Comparison of ENCODE assay signal across 8 mouse cellular contexts in the genomic region with DNA sequence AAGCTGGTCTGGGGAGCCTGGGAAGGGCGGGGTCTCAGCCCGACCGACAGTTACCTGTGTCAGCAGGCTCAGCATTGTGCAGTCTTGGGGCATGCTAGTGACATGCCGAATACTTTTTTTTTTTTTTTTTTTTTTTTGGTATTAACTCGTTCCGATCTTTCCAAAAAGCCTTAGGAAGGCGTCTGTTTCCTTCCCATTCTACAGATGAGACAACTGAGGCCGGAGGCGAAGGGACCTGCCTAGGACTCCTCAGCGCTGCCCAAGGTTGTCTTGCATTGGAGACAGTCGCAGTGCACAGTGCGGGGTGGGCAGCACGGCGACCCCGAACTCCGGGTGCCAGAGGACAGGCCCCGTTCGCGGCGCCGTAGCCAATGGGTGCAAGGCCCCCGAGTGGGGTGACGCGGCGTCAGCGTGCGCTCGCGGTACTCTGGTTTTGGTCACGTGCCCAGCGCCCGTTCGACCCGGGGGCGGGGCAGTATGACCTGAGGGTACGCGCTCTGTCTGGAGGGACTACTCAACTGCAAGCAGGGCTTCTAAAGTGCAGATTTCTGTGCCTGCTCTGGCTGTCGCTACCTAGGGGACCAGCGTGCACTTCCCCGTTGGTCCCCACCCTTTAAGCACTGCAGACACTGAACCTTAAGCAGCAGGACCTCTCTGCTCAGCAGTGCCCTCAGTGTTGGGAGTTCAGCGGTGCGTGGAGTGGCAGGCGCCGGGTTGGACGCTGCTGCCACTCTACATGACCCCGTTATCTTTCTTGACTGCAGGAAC. TPM values are rescaled to one million over a fixed set of nuclear protein-coding genes. Genes with fewer than 3 reads are reported as not detected.
DNase-seq lines count a peak whose midpoint lies in the region; ATAC-seq and TF ChIP-seq lines count a peak whose summit lies in the region.

A gene (minus strand): TSS at position 113 of the 768 bp plus-strand sequence.

- peak within 1 kb of the TSS; percentile 26 for H3K4me3 ChIP-seq in forebrain, embryonic 11.5 days (ENCODE audit: low read depth, low read length)
- H3K4me3 ChIP-seq in heart, embryonic 16.5 days (ENCODE audit: low read length) = peak within 1 kb of the TSS; percentile 56
- H3K4me3 ChIP-seq in liver, embryonic 16.5 days (ENCODE audit: low read depth, low read length) = peak within 1 kb of the TSS; percentile 59
- peak within 1 kb of the TSS; percentile 27; the same call in 1 of the 2 replicates for H3K4me3 ChIP-seq in neural tube, embryonic 12.5 days
- H3K4me3 ChIP-seq in stomach, postnatal 0 days (ENCODE audit: low read depth, low read length) = peak within 1 kb of the TSS; percentile 34

- WGBS in forebrain, embryonic 11.5 days = 5% methylated on average over 46 of the region's 46 CpGs
- WGBS in heart, embryonic 16.5 days = 6% methylated on average over 46 of the region's 46 CpGs
- 2% methylated on average over 46 of the region's 46 CpGs for WGBS in liver, embryonic 16.5 days (ENCODE audit: insufficient replicate concordance)
- 7% methylated on average over 46 of the region's 46 CpGs for WGBS in neural tube, embryonic 12.5 days
- WGBS in stomach, postnatal 0 days = 3% methylated on average over 45 of the region's 46 CpGs

- TF ChIP-seq EP300 in stomach, postnatal 0 days (optimal IDR thresholded peaks at IDR 0.05) = no peak

- no peaks in the 10 kb centered on the region for H3K36me3 ChIP-seq in forebrain, embryonic 11.5 days (ENCODE audit: control insufficient read depth, insufficient read depth, low read length)
- H3K36me3 ChIP-seq in heart, embryonic 16.5 days (ENCODE audit: control insufficient read depth, insufficient read depth) = no peaks in the 10 kb centered on the region
- H3K36me3 ChIP-seq in liver, embryonic 16.5 days (ENCODE audit: control insufficient read depth, insufficient read depth) = peaks cover 9% of the 10 kb centered on the region
- peaks cover 6% of the 10 kb centered on the region; the same call in 1 of the 2 replicates for H3K36me3 ChIP-seq in neural tube, embryonic 12.5 days
- no peaks in the 10 kb centered on the region for H3K36me3 ChIP-seq in stomach, postnatal 0 days (ENCODE audit: control insufficient read depth, insufficient read depth, low read length)

- H3K27ac ChIP-seq in forebrain, embryonic 11.5 days (ENCODE audit: low read depth, low read length) = no peak within 1 kb of the TSS
- peak within 1 kb of the TSS; percentile 91 for H3K27ac ChIP-seq in heart, embryonic 16.5 days (ENCODE audit: low read length)
- H3K27ac ChIP-seq in liver, embryonic 16.5 days (ENCODE audit: low read length) = peak within 1 kb of the TSS; percentile 81
- H3K27ac ChIP-seq in neural tube, embryonic 12.5 days = no peak within 1 kb of the TSS
- H3K27ac ChIP-seq in stomach, postnatal 0 days (replicated peaks) = peak within 1 kb of the TSS; percentile 82

- peaks cover 14% of the 10 kb centered on the region for H3K4me1 ChIP-seq in forebrain, embryonic 11.5 days (replicated peaks; ENCODE audit: control insufficient read depth, insufficient read depth, low read length)
- peaks cover 34% of the 10 kb centered on the region for H3K4me1 ChIP-seq in heart, embryonic 16.5 days (ENCODE audit: control insufficient read depth, insufficient read depth, low read length)
- H3K4me1 ChIP-seq in liver, embryonic 16.5 days (ENCODE audit: control insufficient read depth, low read depth, low read length) = peaks cover 55% of the 10 kb centered on the region
- H3K4me1 ChIP-seq in neural tube, embryonic 12.5 days = peaks cover 22% of the 10 kb centered on the region
- no peaks in the 10 kb centered on the region; the same call in 1 of the 2 replicates for H3K4me1 ChIP-seq in stomach, postnatal 0 days (replicated peaks; ENCODE audit: control insufficient read depth, insufficient read depth)

- peak within 1 kb of the TSS; percentile 53 for H3K4me2 ChIP-seq in forebrain, embryonic 11.5 days (ENCODE audit: low read depth, low read length, severe bottlenecking)
- H3K4me2 ChIP-seq in heart, embryonic 16.5 days (ENCODE audit: low read depth, low read length) = peak within 1 kb of the TSS; percentile 78
- H3K4me2 ChIP-seq in liver, embryonic 16.5 days (ENCODE audit: low read depth, low read length) = peak within 1 kb of the TSS; percentile 84
- H3K4me2 ChIP-seq in neural tube, embryonic 12.5 days (replicated peaks) = peak within 1 kb of the TSS; percentile 66
- H3K4me2 ChIP-seq in stomach, postnatal 0 days (replicated peaks; ENCODE audit: low read depth) = peak within 1 kb of the TSS; percentile 65

- ATAC-seq in forebrain, embryonic 11.5 days (replicated peaks; ENCODE audit: low FRiP score) = peak; percentile 58
- peak; percentile 75 for ATAC-seq in heart, embryonic 16.5 days (replicated peaks; ENCODE audit: extremely low read depth, insufficient read depth, low FRiP score)
- ATAC-seq in liver, embryonic 16.5 days (ENCODE audit: low read depth) = peak; percentile 78
- peak; percentile 45 for ATAC-seq in neural tube, embryonic 12.5 days (ENCODE audit: low FRiP score, low read depth)
- ATAC-seq in stomach, postnatal 0 days (ENCODE audit: low FRiP score, low TSS enrichment) = peak; percentile 82

- peak; percentile 90 for DNase-seq in CD4-positive, CD25-positive, alpha-beta regulatory T cell, adult 2 months (ENCODE audit: low read depth, low spot score)
- DNase-seq in c-Kit-positive CD71-negative TER-119-negative erythroid progenitor cells, embryonic 14.5 days (ENCODE audit: low read depth) = peak; percentile 77
- peak; percentile 86 for DNase-seq in forebrain, embryonic 11.5 days (ENCODE audit: low spot score)
- peak; percentile 81 to 92 for DNase-seq in kidney, postnatal 36 days
- DNase-seq in stomach, postnatal 0 days (ENCODE audit: low spot score) = peak; percentile 88

- TF ChIP-seq CTCF in stomach, postnatal 0 days (IDR thresholded peaks at IDR 0.05; ENCODE audit: low read depth) = peak; percentile 58

- no peaks in the 10 kb centered on the region for H3K9me3 ChIP-seq in forebrain, embryonic 11.5 days (ENCODE audit: control insufficient read depth, low read length)
- no peaks in the 10 kb centered on the region for H3K9me3 ChIP-seq in heart, embryonic 16.5 days (replicated peaks; ENCODE audit: control insufficient read depth, low read length)
- H3K9me3 ChIP-seq in liver, embryonic 16.5 days (replicated peaks; ENCODE audit: control insufficient read depth, low read length) = no peaks in the 10 kb centered on the region
- no peaks in the 10 kb centered on the region for H3K9me3 ChIP-seq in neural tube, embryonic 12.5 days
- no peaks in the 10 kb centered on the region for H3K9me3 ChIP-seq in stomach, postnatal 0 days (ENCODE audit: control insufficient read depth, low read length)

- H3K27me3 ChIP-seq in forebrain, embryonic 11.5 days (ENCODE audit: control insufficient read depth, insufficient read depth, low read length) = no peaks in the 10 kb centered on the region
- H3K27me3 ChIP-seq in heart, embryonic 16.5 days (ENCODE audit: control insufficient read depth, insufficient read depth, low read length) = no peaks in the 10 kb centered on the region
- H3K27me3 ChIP-seq in liver, embryonic 16.5 days (ENCODE audit: control insufficient read depth, insufficient read depth, low read depth, low read length) = no peaks in the 10 kb centered on the region
- H3K27me3 ChIP-seq in neural tube, embryonic 12.5 days (replicated peaks) = no peaks in the 10 kb centered on the region
- H3K27me3 ChIP-seq in stomach, postnatal 0 days (ENCODE audit: control insufficient read depth, insufficient read depth, low read length) = no peaks in the 10 kb centered on the region

- peak within 1 kb of the TSS; percentile 53 for H3K9ac ChIP-seq in forebrain, embryonic 11.5 days (ENCODE audit: low read length)
- H3K9ac ChIP-seq in heart, embryonic 16.5 days (ENCODE audit: low read length) = peak within 1 kb of the TSS; percentile 69
- peak within 1 kb of the TSS; percentile 46 for H3K9ac ChIP-seq in liver, embryonic 16.5 days (ENCODE audit: low read depth, low read length)
- H3K9ac ChIP-seq in neural tube, embryonic 12.5 days = peak within 1 kb of the TSS; percentile 40; the same call in 1 of the 2 replicates
- peak within 1 kb of the TSS; percentile 45 for H3K9ac ChIP-seq in stomach, postnatal 0 days (ENCODE audit: low read length)

RNA-seq across cellular contexts. Expression of the gene that starts here (rescaled TPM):
- polyA plus RNA-seq in forebrain, embryonic 11.5 days (2014; fragmentation: Nextera tagmentation; extraction: Ambion mirVana) = 63.9 and 68.7 TPM in 2 replicates
- 36.1 and 47.0 TPM in 2 replicates for polyA plus RNA-seq in heart, embryonic 16.5 days (2015; fragmentation: Nextera tagmentation; extraction: Ambion mirVana)
- polyA plus RNA-seq in liver, embryonic 16.5 days (2015; fragmentation: Nextera tagmentation; extraction: Ambion mirVana) = 42.7 and 51.7 TPM in 2 replicates
- 50.0 and 50.9 TPM in 2 replicates for polyA plus RNA-seq in neural tube, embryonic 12.5 days (2016; fragmentation: Nextera tagmentation; extraction: Ambion mirVana)
- 44.7 and 47.9 TPM in 2 replicates for polyA plus RNA-seq in stomach, postnatal 0 days (2015; fragmentation: Nextera tagmentation; extraction: Ambion mirVana)

Comparison
In these comparisons a context has a peak if more than half of its experiments do, and no peak if none do; other contexts are left out.
1. H3K27ac ChIP-seq: peak in heart, embryonic 16.5 days (single experiment), liver, embryonic 16.5 days (single experiment) and stomach, postnatal 0 days (single experiment); none in forebrain, embryonic 11.5 days (single experiment) and neural tube, embryonic 12.5 days (single experiment).
2. Peak in every context shown above with its lines, with median percentiles within 50 percentile points of each other: DNase-seq, ATAC-seq, H3K4me2 ChIP-seq, H3K4me3 ChIP-seq and H3K9ac ChIP-seq.